Mouse (Mus musculus) layer of hippocampus, adult 9-11 months (tissue): Measurements from ENCODE around the gene Trabd2b.

Experiments
- DNase-seq: peaks from one replicate; pipeline ENCODE4 v3.0.0; 2022

The Trabd2b gene

DNA sequence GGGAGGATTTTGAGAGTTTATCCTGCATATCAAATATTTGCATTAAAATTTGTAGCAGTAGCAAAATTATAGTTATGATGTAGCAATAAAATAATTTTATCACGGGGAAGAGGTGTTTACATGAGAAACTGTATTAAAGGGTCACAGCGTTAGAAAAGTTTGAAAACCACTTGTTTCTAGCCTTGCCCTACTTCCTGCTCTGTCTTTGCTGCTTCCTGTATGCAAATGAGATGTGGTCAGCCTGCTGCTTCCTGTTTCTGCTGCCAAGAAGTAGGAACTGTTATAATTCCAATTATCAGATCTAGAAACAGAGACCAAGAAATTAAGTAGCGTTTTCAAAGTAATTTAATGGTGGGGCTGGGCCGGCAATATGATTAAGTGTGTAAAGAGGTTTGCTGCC lies 245.9 kb downstream of the Trabd2b start:
- DNase-seq = no peak

- DNase-seq = peak; percentile 59
These were observed 251.4 kb downstream of the Trabd2b start for GRCm38 (mm10) chr4:114657933-114658332.

DNA sequence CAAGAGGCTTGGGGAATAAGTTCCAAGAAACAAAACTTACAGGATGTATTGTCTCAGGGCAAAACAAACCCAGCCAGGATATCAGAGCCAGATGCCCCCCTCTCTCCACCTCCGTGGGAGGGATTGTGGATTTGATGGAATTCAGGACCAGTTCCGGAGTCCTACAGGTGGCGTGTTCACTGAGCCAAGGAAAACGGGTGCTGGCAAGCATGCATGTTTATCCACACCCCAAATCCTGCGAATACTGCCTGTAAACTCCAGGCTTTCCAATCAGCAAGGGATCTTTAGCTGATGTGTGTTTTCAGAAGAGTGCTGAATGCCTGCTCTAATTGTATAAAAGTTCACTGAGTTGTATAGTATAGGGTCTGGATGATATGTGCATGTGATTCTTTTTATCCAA lies 253.4 kb downstream of the Trabd2b start:
- no peak for DNase-seq

DNA sequence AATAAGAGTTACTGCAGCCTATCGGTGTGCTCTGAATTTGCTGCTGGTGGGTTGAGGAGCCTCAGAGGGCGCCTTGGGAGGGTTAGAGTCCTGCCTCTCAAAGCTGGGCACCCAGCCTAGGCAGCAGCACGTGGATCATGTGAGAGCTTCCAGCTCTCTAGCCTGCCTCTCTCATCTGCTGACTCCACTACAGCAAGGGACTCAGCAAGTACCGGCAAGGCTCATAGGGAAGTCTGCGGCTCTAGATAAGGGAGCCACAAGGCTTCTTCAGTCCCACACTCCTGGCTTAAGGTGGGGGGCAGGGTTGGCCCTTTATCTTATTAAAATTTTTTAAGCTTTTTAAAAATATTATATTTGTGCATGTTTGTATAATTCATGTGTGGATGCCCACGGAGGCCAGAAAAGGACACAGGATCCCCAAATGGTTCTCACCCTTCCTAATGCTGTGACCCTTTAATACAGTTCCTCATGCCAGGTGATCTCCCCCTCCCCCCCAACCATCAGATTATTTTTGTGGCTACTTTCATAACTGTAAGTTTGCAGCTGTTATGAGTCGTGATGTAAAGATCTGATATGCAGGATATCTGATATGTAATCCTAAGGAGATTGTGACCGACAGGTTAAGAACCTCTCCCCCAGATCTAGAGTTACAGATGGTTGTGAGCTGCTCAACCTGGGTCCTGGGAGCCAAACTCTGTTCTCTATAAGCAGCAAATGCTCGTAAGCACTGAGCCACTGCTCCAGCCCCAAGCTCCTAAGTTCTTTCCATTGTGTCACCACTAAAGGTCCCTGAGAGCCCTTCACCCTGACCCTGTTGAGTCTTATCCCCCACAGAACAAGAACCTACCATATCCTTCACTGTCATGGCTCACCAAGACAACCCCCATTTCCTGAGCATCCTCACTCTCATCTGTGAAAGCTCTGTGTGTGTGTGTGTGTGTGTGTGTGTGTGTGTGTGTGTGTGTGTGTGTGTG lies 257.8 kb downstream of the Trabd2b start:
- DNase-seq = no peak
